Mouse (Mus musculus) neutrophil, adult 59 days (primary cell): ENCODE measurements around the gene Rxfp4. TPM values are rescaled to one million over a fixed set of nuclear protein-coding genes. Genes with fewer than 3 reads are reported as not detected.

ENCODE experiments used
- total RNA-seq, 2 experiments: library from RNA; stranded (reverse); gene quantifications; 1 replicate in 1 of 2; 2 replicates in 1 of 2; pipeline ENCODE4 v1.2.4; 2023

Rxfp4 gene
- not detected for total RNA-seq

GRCm38 (mm10) chr3:88652846-88653515 lies at the start of gene Rxfp4:
Gene Rxfp4, minus strand, starts transcription at chr3:88653142.

GRCm38 (mm10) chr3:88684980-88685941 lies 32.3 kb upstream of the Rxfp4 start, which contains the start of gene Khdc4:
Gene Khdc4, plus strand, starts transcription at chr3:88685803.

GRCm38 (mm10) chr3:88605666-88606065 lies 47.3 kb downstream of the Rxfp4 start, which contains the start of gene Arhgef2:
Gene Arhgef2, plus strand, starts transcription at chr3:88605966.

Other genes starting within 250 kb of the Rxfp4 start
- gene Pmf1, start 242.8 kb downstream of the Rxfp4 start, total RNA-seq, result 10 to 100 TPM; 61.1 to 63.9 TPM
- gene Slc25a44, start 228.0 kb downstream of the Rxfp4 start, total RNA-seq, result 10 to 100 TPM; 22.4 to 22.5 TPM
- gene Sema4a, start 192.0 kb downstream of the Rxfp4 start, total RNA-seq, result 100 to 1,000 TPM; 326 to 366 TPM
- gene Lmna, start 143.2 kb downstream of the Rxfp4 start, total RNA-seq, result 10 to 100 TPM; 10.1 to 20.2 TPM
- under 1 TPM; 0.11 to 0.13 TPM for gene Mex3a, start 120.7 kb downstream of the Rxfp4 start, total RNA-seq
- not detected for gene Rab25, start 104.8 kb downstream of the Rxfp4 start, total RNA-seq
- gene Lamtor2, start 100.1 kb downstream of the Rxfp4 start, total RNA-seq, result 10 to 100 TPM; 76.5 to 78.5 TPM
- gene Ubqln4, start 99.4 kb downstream of the Rxfp4 start, total RNA-seq, result 10 to 100 TPM; 17.7 to 20.7 TPM
- 10 to 100 TPM; 75.0 to 88.1 TPM for gene Ssr2, start 77.3 kb downstream of the Rxfp4 start, total RNA-seq
- 100 to 1,000 TPM; 210 to 213 TPM for gene Arhgef2, start 47.2 kb downstream of the Rxfp4 start, total RNA-seq
- gene Khdc4, start 32.7 kb upstream of the Rxfp4 start, total RNA-seq, result 10 to 100 TPM; 92.1 to 93.0 TPM
- gene Rit1, start 63.7 kb upstream of the Rxfp4 start, total RNA-seq, result 10 to 100 TPM; 47.9 to 50.6 TPM
- under 1 TPM; 0.62 to 0.99 TPM for gene Syt11, start 122.0 kb upstream of the Rxfp4 start, total RNA-seq
- 10 to 100 TPM; 27.4 to 28.4 TPM for gene Gon4l, start 182.1 kb upstream of the Rxfp4 start, total RNA-seq